Mouse (Mus musculus) heart, embryonic 15.5 days (tissue): ENCODE measurements at regions not wholly inside any gene's neighbourhood (a gene's known extent, or its start where the extent isn't known, plus 50 kb on each side); places are given as distances from the start of the nearest gene placed in this dataset.
A peak's percentile ranks its signal among the peaks of the same experiment; 100 is the strongest.

Experiments
- ATAC-seq: fragments of 200-750 bp; cut with Nextera tagmentation; replicated peaks from 2 replicates; pipeline ENCODE4 v1.8.0; 2017; ENCODE audit warnings: low read depth, moderate TSS enrichment; ENCODE audit not compliant: insufficient number of reproducible peaks, insufficient read depth, low FRiP score
- H3K27ac ChIP-seq: fragments of 300-500 bp; sonication (generic); 2 replicates; pipeline ENCODE4 v1.5.1; 2015; ENCODE audit warnings: mild to moderate bottlenecking, inconsistent platforms
- H3K27me3 ChIP-seq: fragments of 300-500 bp; sonication (generic); 2 replicates; pipeline ENCODE4 v1.6.1; 2015; ENCODE audit warnings: inconsistent platforms
- H3K36me3 ChIP-seq: fragments of 300-500 bp; sonication (generic); 2 replicates; pipeline ENCODE4 v1.6.1; 2015; ENCODE audit warnings: mild to moderate bottlenecking, inconsistent platforms
- H3K4me1 ChIP-seq: fragments of 300-500 bp; sonication (generic); replicated peaks from 2 replicates; pipeline ENCODE4 v1.6.1; 2015; ENCODE audit warnings: inconsistent platforms
- H3K4me2 ChIP-seq: fragments of 300-500 bp; sonication (generic); 2 replicates; pipeline ENCODE4 v1.6.1; 2015; ENCODE audit warnings: inconsistent platforms, mild to moderate bottlenecking, moderate library complexity
- H3K4me3 ChIP-seq: fragments of 300-500 bp; sonication (generic); 2 replicates; pipeline ENCODE4 v1.5.1; 2015; ENCODE audit warnings: mild to moderate bottlenecking, inconsistent platforms
- H3K9ac ChIP-seq: fragments of 300-500 bp; sonication (generic); 2 replicates; pipeline ENCODE4 v1.6.1; 2015; ENCODE audit warnings: mild to moderate bottlenecking, inconsistent platforms
- H3K9me3 ChIP-seq: fragments of 300-500 bp; sonication (generic); replicated peaks from 2 replicates; pipeline ENCODE4 v1.6.1; 2016; ENCODE audit warnings: inconsistent platforms
- WGBS: fragments of 180-500 bp; shearing (Covaris S2); methylation state at CpG from one replicate; pipeline ENCODE4 v1.1.7; 2015; ENCODE audit warnings: mixed read lengths; 5-methylcytosine and 5-hydroxymethylcytosine counted together

GRCm38 (mm10) chr2:72688031-72688430 lies 212.1 kb downstream of the Cdca7 start:
- ATAC-seq: no peak

GRCm38 (mm10) chr2:72701081-72701480 lies 225.1 kb downstream of the Cdca7 start:
- Histone ChIP-seq H3K4me2 (no peak overlapping the region), H3K27me3 (no peaks in the 10 kb centered on the region), H3K9ac (no peak overlapping the region), H3K36me3 (no peaks in the 10 kb centered on the region), H3K4me3 (no peak overlapping the region), H3K4me1 (peaks cover 5% of the 10 kb centered on the region), H3K27ac (no peak overlapping the region), H3K9me3 (no peaks in the 10 kb centered on the region)
- no peak for ATAC-seq
- 48% methylated on average over 1 of the region's 1 CpGs for WGBS

More at GRCm38 (mm10) chr2:72688031-72688430, 212.1 kb downstream of the Cdca7 start:
- Histone ChIP-seq H3K4me3 (no peak overlapping the region), H3K9ac (no peak overlapping the region), H3K36me3 (no peaks in the 10 kb centered on the region), H3K4me2 (no peak overlapping the region), H3K27me3 (no peaks in the 10 kb centered on the region), H3K9me3 (peaks cover 6% of the 10 kb centered on the region; the same call in 1 of the 2 replicates), H3K27ac (no peak overlapping the region), H3K4me1 (no peaks in the 10 kb centered on the region)
- 54% methylated on average over 4 of the region's 4 CpGs for WGBS

DNA sequence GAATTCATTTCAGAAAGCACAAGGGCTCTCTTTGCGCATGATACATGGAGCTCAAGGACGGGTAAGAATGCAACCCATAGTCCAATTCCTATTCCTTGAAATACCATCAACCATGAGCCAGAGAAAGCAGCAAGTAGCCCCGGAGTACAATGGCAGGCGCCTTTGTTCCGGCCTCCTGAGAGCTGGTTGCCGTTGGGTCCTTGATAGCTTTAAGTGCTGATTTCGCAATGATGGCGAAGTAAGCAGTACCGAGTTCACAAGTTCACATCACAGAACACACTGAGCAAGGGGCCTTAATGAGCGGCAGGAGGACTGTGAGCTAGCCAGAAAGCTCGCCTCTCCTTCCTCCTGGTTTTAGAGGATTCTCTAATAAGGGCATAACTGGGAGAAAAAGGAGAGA lies 227.3 kb downstream of the Cdca7 start:
- WGBS: 69% methylated on average over 11 of the region's 11 CpGs
- H3K4me3 ChIP-seq: no peak overlapping the region
- no peaks in the 10 kb centered on the region for H3K27me3 ChIP-seq
- no peak overlapping the region for H3K9ac ChIP-seq
- no peak overlapping the region for H3K27ac ChIP-seq
- ATAC-seq: no peak
- no peaks in the 10 kb centered on the region for H3K36me3 ChIP-seq
- no peaks in the 10 kb centered on the region for H3K9me3 ChIP-seq
- no peak overlapping the region for H3K4me2 ChIP-seq
- peaks cover 5% of the 10 kb centered on the region for H3K4me1 ChIP-seq

GRCm38 (mm10) chr2:72707676-72708659 lies 232.0 kb downstream of the Cdca7 start:
- WGBS: 88% methylated on average over 13 of the region's 13 CpGs
- H3K27ac ChIP-seq: no peak overlapping the region
- H3K4me1 ChIP-seq: peaks cover 5% of the 10 kb centered on the region
- no peaks in the 10 kb centered on the region for H3K27me3 ChIP-seq
- ATAC-seq: no peak
- H3K36me3 ChIP-seq: no peaks in the 10 kb centered on the region
- no peak overlapping the region for H3K4me3 ChIP-seq
- no peak overlapping the region for H3K9ac ChIP-seq
- no peak overlapping the region for H3K4me2 ChIP-seq
- H3K9me3 ChIP-seq: no peaks in the 10 kb centered on the region

DNA sequence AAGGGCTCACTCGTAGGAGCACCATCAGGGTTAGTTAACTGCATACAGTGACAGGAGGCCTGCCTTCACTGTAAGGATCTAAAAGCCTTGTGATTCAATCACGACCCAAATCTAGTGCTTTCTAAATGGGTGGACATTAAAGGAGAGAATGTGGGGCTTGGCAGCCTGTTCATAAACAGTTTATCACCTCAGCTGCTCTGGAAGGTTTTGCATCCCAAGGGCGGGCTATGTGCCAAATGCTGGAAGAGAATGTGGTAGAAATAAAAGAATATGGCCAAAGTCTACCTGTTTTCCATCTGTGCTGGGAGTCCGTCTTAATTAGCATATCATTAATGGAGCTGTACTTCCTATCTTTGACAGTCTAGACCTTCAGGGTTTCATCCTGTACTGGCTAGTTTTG lies 241.0 kb downstream of the Cdca7 start:
- Histone ChIP-seq H3K4me3 (no peak overlapping the region), H3K4me1 (no peaks in the 10 kb centered on the region), H3K27me3 (no peaks in the 10 kb centered on the region), H3K36me3 (no peaks in the 10 kb centered on the region), H3K4me2 (no peak overlapping the region), H3K27ac (no peak overlapping the region), H3K9ac (no peak overlapping the region), H3K9me3 (no peaks in the 10 kb centered on the region)
- 77% methylated on average over 4 of the region's 4 CpGs for WGBS
- no peak for ATAC-seq

DNA sequence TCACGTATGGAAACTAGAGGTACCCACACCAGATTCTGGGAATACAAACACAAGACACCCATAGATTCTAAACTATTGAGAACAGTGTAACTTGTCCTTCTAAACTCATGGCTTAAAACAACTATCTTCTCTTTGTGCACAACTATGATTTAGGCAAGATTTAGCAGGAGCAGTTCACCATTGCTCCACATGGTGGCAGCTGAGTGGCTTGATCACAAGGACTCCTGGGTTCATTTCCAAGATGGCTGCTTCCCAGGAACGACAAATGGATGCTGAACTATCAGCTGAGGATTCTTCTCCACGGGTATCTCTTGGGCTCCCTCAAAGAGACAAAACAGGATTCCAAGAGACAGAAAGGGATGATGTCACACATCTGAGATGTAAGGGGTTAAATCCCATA lies 251.5 kb downstream of the Sp3 start:
- Histone ChIP-seq H3K27ac (no peak overlapping the region), H3K4me2 (no peak overlapping the region), H3K4me3 (no peak overlapping the region), H3K36me3 (no peaks in the 10 kb centered on the region), H3K9ac (no peak overlapping the region), H3K27me3 (no peaks in the 10 kb centered on the region), H3K4me1 (peaks cover 7% of the 10 kb centered on the region), H3K9me3 (no peaks in the 10 kb centered on the region)
- WGBS: 54% methylated on average over 3 of the region's 3 CpGs
- no peak for ATAC-seq

DNA sequence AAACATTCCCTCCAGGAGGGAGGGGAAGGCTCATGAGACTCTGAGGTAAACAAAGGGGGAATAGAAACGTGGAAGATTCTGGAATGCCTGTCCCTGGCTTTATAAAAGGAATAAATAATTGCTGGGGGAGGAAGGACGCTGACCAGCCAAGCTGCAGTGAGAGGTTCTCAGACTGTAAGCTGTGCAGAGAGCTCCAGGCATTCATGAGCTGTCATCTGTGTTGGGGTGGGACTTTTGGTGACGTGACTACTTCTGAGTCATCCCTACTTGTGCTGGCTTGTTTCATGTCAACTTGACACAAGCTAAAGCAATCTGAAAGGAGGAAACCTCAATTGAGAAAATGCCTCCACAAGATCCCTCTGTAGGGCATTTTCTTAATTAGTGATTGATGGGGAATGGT lies 246.9 kb downstream of the Sp3 start:
- no peaks in the 10 kb centered on the region for H3K36me3 ChIP-seq
- ATAC-seq: no peak
- H3K27ac ChIP-seq: no peak overlapping the region
- no peaks in the 10 kb centered on the region for H3K27me3 ChIP-seq
- H3K4me1 ChIP-seq: no peaks in the 10 kb centered on the region
- 31% methylated on average over 3 of the region's 3 CpGs for WGBS
- H3K4me2 ChIP-seq: no peak overlapping the region
- no peaks in the 10 kb centered on the region for H3K9me3 ChIP-seq
- H3K4me3 ChIP-seq: no peak overlapping the region
- H3K9ac ChIP-seq: no peak overlapping the region

DNA sequence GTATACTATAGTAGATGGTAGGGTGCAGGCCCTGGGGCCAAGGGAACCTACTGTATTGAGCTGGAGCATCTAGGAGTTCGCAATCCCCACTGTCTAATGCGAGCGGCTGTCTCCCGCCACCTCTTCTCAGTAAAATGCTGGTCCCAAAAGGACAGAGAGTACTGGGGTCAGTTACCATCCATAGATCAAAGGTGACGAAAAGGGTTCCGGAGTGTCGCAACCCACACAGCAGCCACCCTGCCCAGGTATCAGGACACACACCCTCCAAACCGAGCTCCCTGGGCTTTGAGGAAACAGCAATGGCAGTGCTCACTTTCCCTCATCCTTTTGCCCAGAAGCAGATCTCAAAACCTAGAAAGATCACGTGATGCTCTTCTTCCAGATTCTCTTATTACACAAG lies 245.2 kb downstream of the Sp3 start:
- Histone ChIP-seq H3K9ac (no peak overlapping the region), H3K27ac (no peak overlapping the region), H3K4me1 (no peaks in the 10 kb centered on the region), H3K4me2 (no peak overlapping the region), H3K27me3 (no peaks in the 10 kb centered on the region), H3K36me3 (no peaks in the 10 kb centered on the region), H3K4me3 (no peak overlapping the region), H3K9me3 (no peaks in the 10 kb centered on the region)
- WGBS: 93% methylated on average over 9 of the region's 9 CpGs
- no peak for ATAC-seq

GRCm38 (mm10) chr2:72736685-72737084 lies 243.6 kb downstream of the Sp3 start:
- Histone ChIP-seq H3K9me3 (no peaks in the 10 kb centered on the region), H3K36me3 (no peaks in the 10 kb centered on the region), H3K27ac (no peak overlapping the region), H3K4me1 (peaks cover 13% of the 10 kb centered on the region), H3K4me2 (no peak overlapping the region), H3K9ac (no peak overlapping the region), H3K4me3 (no peak overlapping the region), H3K27me3 (no peaks in the 10 kb centered on the region)
- 73% methylated on average over 3 of the region's 3 CpGs for WGBS
- ATAC-seq: no peak

DNA sequence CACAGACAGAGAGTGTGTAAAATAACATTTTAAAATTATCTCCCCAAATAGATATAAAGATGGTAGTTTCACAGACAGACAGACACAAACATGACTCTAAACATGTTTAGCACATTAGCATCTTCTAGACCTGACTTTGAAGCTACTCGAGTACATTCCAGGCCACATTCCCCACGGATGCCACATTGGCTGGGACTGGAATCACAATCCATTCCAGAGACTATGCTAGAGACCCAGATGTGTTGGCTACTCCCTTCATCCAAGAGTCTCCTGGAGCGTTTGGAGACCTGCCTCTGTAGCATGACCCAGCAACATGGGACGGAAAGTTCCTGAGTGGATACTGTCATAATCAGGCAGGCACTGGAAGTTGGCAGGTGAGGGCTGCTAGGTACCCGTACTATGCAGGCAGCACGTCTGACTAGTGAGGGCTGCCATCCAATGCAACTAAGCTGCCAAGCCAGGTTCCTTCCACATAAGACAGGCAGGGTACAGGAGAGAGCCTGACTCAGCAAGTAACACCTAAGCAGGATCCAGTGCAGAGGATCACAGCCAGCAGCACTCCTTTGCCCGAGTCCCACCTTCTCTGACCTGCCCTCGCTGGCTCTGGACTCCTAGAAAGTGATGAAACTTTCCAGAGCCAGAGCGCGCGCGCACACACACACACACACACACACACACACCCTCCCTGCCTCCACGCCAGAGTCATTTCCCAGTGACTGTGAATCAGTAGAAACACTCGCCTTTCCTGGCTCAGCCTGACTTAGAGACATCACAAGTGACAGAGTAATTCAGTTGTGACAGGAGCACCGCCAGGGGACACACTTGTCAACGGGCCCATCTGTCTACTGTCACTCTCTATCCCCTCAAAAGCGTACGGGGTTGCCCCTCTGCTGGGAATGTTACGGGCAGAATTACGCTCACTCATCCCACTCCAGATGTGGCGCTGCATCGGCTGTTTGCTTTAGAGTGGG lies 239.6 kb downstream of the Sp3 start:
- Histone ChIP-seq H3K27ac (peak overlapping the region; percentile 43; the same call in 1 of the 2 replicates), H3K36me3 (no peaks in the 10 kb centered on the region), H3K9ac (peak overlapping the region; percentile 19; the same call in 1 of the 2 replicates), H3K27me3 (no peaks in the 10 kb centered on the region), H3K4me2 (peak overlapping the region; percentile 59), H3K9me3 (no peaks in the 10 kb centered on the region), H3K4me1 (peaks cover 13% of the 10 kb centered on the region), H3K4me3 (peak overlapping the region; percentile 29)
- ATAC-seq: peak; percentile 57
- WGBS: 26% methylated on average over 22 of the region's 22 CpGs

GRCm38 (mm10) chr2:72741746-72742145 lies 238.5 kb downstream of the Sp3 start:
- Histone ChIP-seq H3K4me2 (no peak overlapping the region), H3K36me3 (no peaks in the 10 kb centered on the region), H3K4me1 (peaks cover 13% of the 10 kb centered on the region), H3K27me3 (no peaks in the 10 kb centered on the region), H3K4me3 (no peak overlapping the region), H3K9me3 (no peaks in the 10 kb centered on the region), H3K27ac (no peak overlapping the region), H3K9ac (no peak overlapping the region)
- ATAC-seq: no peak
- 90% methylated on average over 5 of the region's 5 CpGs for WGBS
